Mouse (Mus musculus) hindbrain, embryonic 16.5 days (tissue): ENCODE measurements around the gene Selenbp1. TPM values are rescaled to one million over a fixed set of nuclear protein-coding genes. Genes with fewer than 3 reads are reported as not detected.

Experiments
- ATAC-seq: fragments of 200-750 bp; cut with Nextera tagmentation; 2 replicates; pipeline ENCODE4 v1.8.0; 2017; ENCODE audit warnings: moderate TSS enrichment, moderate library complexity
- H3K27ac ChIP-seq: fragments of 300-500 bp; sonication (generic); 2 replicates; pipeline ENCODE4 v1.5.1; 2014; ENCODE audit warnings: low read depth, mild to moderate bottlenecking, control low read depth, low read length, moderate library complexity
- H3K27me3 ChIP-seq: fragments of 300-500 bp; sonication (generic); replicated peaks from 2 replicates; pipeline ENCODE4 v1.6.1; 2014; ENCODE audit warnings: low read length; ENCODE audit not compliant: control insufficient read depth, insufficient read depth
- H3K36me3 ChIP-seq: fragments of 300-500 bp; sonication (generic); 2 replicates; pipeline ENCODE4 v1.6.1; 2014; ENCODE audit warnings: mild to moderate bottlenecking, low read length, moderate library complexity, mixed read lengths; ENCODE audit not compliant: control insufficient read depth, insufficient read depth
- H3K4me1 ChIP-seq: fragments of 300-500 bp; sonication (generic); 2 replicates; pipeline ENCODE4 v1.6.1; 2014; ENCODE audit warnings: low read depth, low read length; ENCODE audit not compliant: control insufficient read depth, insufficient read depth
- H3K4me2 ChIP-seq: fragments of 300-500 bp; sonication (generic); 2 replicates; pipeline ENCODE4 v1.6.1; 2014; ENCODE audit warnings: mild to moderate bottlenecking, low read length, control low read depth, moderate library complexity
- H3K4me3 ChIP-seq: fragments of 300-500 bp; sonication (generic); 2 replicates; pipeline ENCODE4 v1.5.1; 2014; ENCODE audit warnings: mild to moderate bottlenecking, low read length, control low read depth, moderate library complexity
- H3K9ac ChIP-seq: fragments of 300-500 bp; sonication (generic); 2 replicates; pipeline ENCODE4 v1.6.1; 2014; ENCODE audit warnings: low read depth, mild to moderate bottlenecking, control low read depth, low read length, moderate library complexity
- H3K9me3 ChIP-seq: fragments of 300-500 bp; sonication (generic); 2 replicates; pipeline ENCODE4 v1.6.1; 2014; ENCODE audit warnings: mild to moderate bottlenecking, low read length, moderate library complexity; ENCODE audit not compliant: control insufficient read depth
- WGBS: fragments of 180-500 bp; shearing (Covaris S2); extraction: QIAGEN DNeasy Blood & Tissue Kit; methylation state at CpG from one replicate; pipeline ENCODE4 v1.1.7; 2014; 5-methylcytosine and 5-hydroxymethylcytosine counted together
- polyA plus RNA-seq: library from polyadenylated mRNA; unstranded; fragments of >200 nt; fragmentation: Nextera tagmentation; extraction: Ambion mirVana; gene quantifications from 2 replicates; pipeline ENCODE4 v1.2.1, GENCODE M21; 2015

Selenbp1 gene
- polyA plus RNA-seq, 1 experiment from 2014 or later, result 23.5 TPM

- H3K36me3 ChIP-seq, result no peaks in the 10 kb centered on the region
- WGBS, result 100% methylated on average over 1 of the region's 1 CpGs
- H3K9ac ChIP-seq, result no peak overlapping the region
- H3K27ac ChIP-seq, result no peak overlapping the region
- no peaks in the 10 kb centered on the region for H3K9me3 ChIP-seq
- no peak overlapping the region for H3K4me3 ChIP-seq
- H3K4me1 ChIP-seq, result no peaks in the 10 kb centered on the region
- H3K27me3 ChIP-seq, result no peaks in the 10 kb centered on the region
- no peak for ATAC-seq
- no peak overlapping the region for H3K4me2 ChIP-seq
These were observed 32.1 kb downstream of the Selenbp1 start for GRCm38 (mm10) chr3:94964989-94965388.

GRCm38 (mm10) chr3:94965878-94966277 is 33.0 kb downstream of the Selenbp1 start:
- no peak for ATAC-seq
- Histone ChIP-seq H3K4me3 (no peak overlapping the region), H3K9ac (no peak overlapping the region), H3K9me3 (no peaks in the 10 kb centered on the region), H3K27ac (no peak overlapping the region), H3K4me2 (no peak overlapping the region), H3K36me3 (no peaks in the 10 kb centered on the region), H3K4me1 (no peaks in the 10 kb centered on the region), H3K27me3 (no peaks in the 10 kb centered on the region)
- WGBS, result 67% methylated on average over 1 of the region's 1 CpGs

- 94% methylated on average over 3 of the region's 3 CpGs for WGBS
These were observed 39.7 kb downstream of the Selenbp1 start for GRCm38 (mm10) chr3:94972552-94972951.

GRCm38 (mm10) chr3:94973620-94974019 is 40.8 kb downstream of the Selenbp1 start:
- H3K4me1 ChIP-seq, result peaks cover 11% of the 10 kb centered on the region
- H3K27ac ChIP-seq, result no peak overlapping the region
- no peaks in the 10 kb centered on the region for H3K9me3 ChIP-seq
- WGBS, result 79% methylated on average over 5 of the region's 5 CpGs
- H3K4me2 ChIP-seq, result peak overlapping the region; percentile 60
- no peak overlapping the region for H3K9ac ChIP-seq
- H3K27me3 ChIP-seq, result no peaks in the 10 kb centered on the region
- 0 out of 2 replicates have a peak, but pooled peaks cover 3% of the 10 kb centered on the region for H3K36me3 ChIP-seq
- H3K4me3 ChIP-seq, result no peak overlapping the region
- no peak for ATAC-seq

More at GRCm38 (mm10) chr3:94972552-94972951, 39.7 kb downstream of the Selenbp1 start:
- Histone ChIP-seq H3K4me3 (no peak overlapping the region), H3K9me3 (no peaks in the 10 kb centered on the region), H3K9ac (no peak overlapping the region), H3K36me3 (no peaks in the 10 kb centered on the region), H3K4me1 (peaks cover 11% of the 10 kb centered on the region), H3K4me2 (no peak overlapping the region), H3K27me3 (no peaks in the 10 kb centered on the region), H3K27ac (no peak overlapping the region)
- no peak for ATAC-seq

GRCm38 (mm10) chr3:94974026-94974527 is 41.2 kb downstream of the Selenbp1 start:
- WGBS, result 16% methylated on average over 9 of the region's 9 CpGs
- ATAC-seq, result peak; percentile 64
- peak overlapping the region; percentile 43 for H3K9ac ChIP-seq
- peak overlapping the region; percentile 98 for H3K4me3 ChIP-seq
- H3K9me3 ChIP-seq, result no peaks in the 10 kb centered on the region
- H3K36me3 ChIP-seq, result 0 out of 2 replicates have a peak, but pooled peaks cover 3% of the 10 kb centered on the region
- peak overlapping the region; percentile 60 for H3K4me2 ChIP-seq
- H3K4me1 ChIP-seq, result peaks cover 11% of the 10 kb centered on the region
- peak overlapping the region; percentile 16; the same call in 1 of the 2 replicates for H3K27ac ChIP-seq
- no peaks in the 10 kb centered on the region for H3K27me3 ChIP-seq

- under 1% methylated on average over 51 of the region's 57 CpGs for WGBS
- peak; percentile 95 for ATAC-seq
- Histone ChIP-seq H3K9ac (peak within 1 kb of the TSS; percentile 98), H3K27ac (peak within 1 kb of the TSS; percentile 88), H3K4me3 (peak within 1 kb of the TSS; percentile 98), H3K4me2 (peak within 1 kb of the TSS; percentile 60), H3K36me3 (0 out of 2 replicates have a peak, but pooled peaks cover 3% of the 10 kb centered on the region), H3K4me1 (peaks cover 11% of the 10 kb centered on the region), H3K9me3 (no peaks in the 10 kb centered on the region), H3K27me3 (no peaks in the 10 kb centered on the region)
These were observed 41.9 kb downstream of the Selenbp1 start, which contains the start of gene Pi4kb for GRCm38 (mm10) chr3:94974528-94975422. Pi4kb (plus strand) TSS chr3:94974731.

- Histone ChIP-seq H3K4me1 (peaks cover 2% of the 10 kb centered on the region; the same call in 1 of the 2 replicates), H3K27ac (no peak overlapping the region), H3K9me3 (no peaks in the 10 kb centered on the region), H3K4me3 (no peak overlapping the region), H3K4me2 (no peak overlapping the region), H3K36me3 (peaks cover 9% of the 10 kb centered on the region; the same call in 1 of the 2 replicates), H3K27me3 (no peaks in the 10 kb centered on the region), H3K9ac (no peak overlapping the region)
- ATAC-seq, result no peak
- 88% methylated on average over 11 of the region's 11 CpGs for WGBS
These were observed 51.5 kb downstream of the Selenbp1 start for GRCm38 (mm10) chr3:94984312-94984711.

GRCm38 (mm10) chr3:94985513-94985912 is 52.7 kb downstream of the Selenbp1 start:
- H3K9me3 ChIP-seq, result no peaks in the 10 kb centered on the region

GRCm38 (mm10) chr3:94987578-94987977 is 54.7 kb downstream of the Selenbp1 start:
- no peaks in the 10 kb centered on the region for H3K27me3 ChIP-seq
- ATAC-seq, result no peak
- no peak overlapping the region for H3K27ac ChIP-seq
- H3K4me3 ChIP-seq, result no peak overlapping the region
- H3K9me3 ChIP-seq, result no peaks in the 10 kb centered on the region
- peaks cover 2% of the 10 kb centered on the region; the same call in 1 of the 2 replicates for H3K4me1 ChIP-seq
- no peak overlapping the region for H3K4me2 ChIP-seq
- H3K36me3 ChIP-seq, result peaks cover 9% of the 10 kb centered on the region
- H3K9ac ChIP-seq, result no peak overlapping the region

More at GRCm38 (mm10) chr3:94985513-94985912, 52.7 kb downstream of the Selenbp1 start:
- Histone ChIP-seq H3K27ac (no peak overlapping the region), H3K9ac (no peak overlapping the region), H3K27me3 (no peaks in the 10 kb centered on the region), H3K4me2 (no peak overlapping the region), H3K4me3 (no peak overlapping the region), H3K36me3 (peaks cover 9% of the 10 kb centered on the region; the same call in 1 of the 2 replicates), H3K4me1 (peaks cover 2% of the 10 kb centered on the region; the same call in 1 of the 2 replicates)
- ATAC-seq, result no peak
- 98% methylated on average over 2 of the region's 2 CpGs for WGBS
